Mouse (Mus musculus) kidney, embryonic 16.5 days (tissue): ENCODE measurements around the gene Fstl1. TPM values are rescaled to one million over a fixed set of nuclear protein-coding genes. Genes with fewer than 3 reads are reported as not detected.

Source experiments
- ATAC-seq: fragments of 200-750 bp; cut with Nextera tagmentation; 2 replicates; pipeline ENCODE4 v1.8.0; 2017; ENCODE audit warnings: moderate TSS enrichment; ENCODE audit not compliant: low FRiP score, low TSS enrichment
- H3K27ac ChIP-seq: fragments of 300-500 bp; sonication (generic); 2 replicates; pipeline ENCODE4 v1.5.1; 2014; ENCODE audit warnings: low read length
- H3K27me3 ChIP-seq: fragments of 300-500 bp; sonication (generic); 2 replicates; pipeline ENCODE4 v1.6.1; 2014; ENCODE audit warnings: low read length, control low read depth, mixed read lengths; ENCODE audit not compliant: insufficient read depth
- H3K36me3 ChIP-seq: fragments of 300-500 bp; sonication (generic); 2 replicates; pipeline ENCODE4 v1.6.1; 2014; ENCODE audit warnings: low read length, control low read depth, mixed read lengths; ENCODE audit not compliant: insufficient read depth
- H3K4me1 ChIP-seq: fragments of 300-500 bp; sonication (generic); 2 replicates; pipeline ENCODE4 v1.6.1; 2014; ENCODE audit warnings: low read length, control low read depth, mixed read lengths; ENCODE audit not compliant: insufficient read depth
- H3K4me2 ChIP-seq: fragments of 300-500 bp; sonication (generic); replicated peaks from 2 replicates; pipeline ENCODE4 v1.6.1; 2014; ENCODE audit warnings: low read depth, low read length
- H3K4me3 ChIP-seq: fragments of 300-500 bp; sonication (generic); 2 replicates; pipeline ENCODE4 v1.5.1; 2014; ENCODE audit warnings: mild to moderate bottlenecking, low read length
- H3K9ac ChIP-seq: fragments of 300-500 bp; sonication (generic); replicated peaks from 2 replicates; pipeline ENCODE4 v1.6.1; 2014; ENCODE audit warnings: low read length
- H3K9me3 ChIP-seq: fragments of 300-500 bp; sonication (generic); 2 replicates; pipeline ENCODE4 v1.6.1; 2016; ENCODE audit warnings: low read length, control low read depth
- WGBS: fragments of 180-500 bp; shearing (Covaris S2); extraction: QIAGEN DNeasy Blood & Tissue Kit; methylation state at CpG from one replicate; pipeline ENCODE4 v1.1.7; 2014; 5-methylcytosine and 5-hydroxymethylcytosine counted together
- polyA plus RNA-seq: library from polyadenylated mRNA; unstranded; fragments of >200 nt; fragmentation: Nextera tagmentation; extraction: Ambion mirVana; gene quantifications from 2 replicates; pipeline ENCODE4 v1.2.1, GENCODE M21; 2015

Fstl1 gene
- polyA plus RNA-seq, 1 experiment from 2014 or later, result 680 TPM

GRCm38 (mm10) chr16:37753809-37754208 lies 22.9 kb upstream of the Fstl1 start:
- Histone ChIP-seq H3K4me2 (no peak overlapping the region), H3K27me3 (no peaks in the 10 kb centered on the region), H3K4me3 (no peak overlapping the region), H3K27ac (peak overlapping the region; percentile 68; the same call in 1 of the 2 replicates), H3K4me1 (0 out of 2 replicates have a peak, but pooled peaks cover 7% of the 10 kb centered on the region), H3K9me3 (no peaks in the 10 kb centered on the region), H3K9ac (no peak overlapping the region), H3K36me3 (no peaks in the 10 kb centered on the region)
- ATAC-seq, result 0 out of 2 replicates have a peak, but pooled peaks have one; percentile 27
- WGBS, result 100% methylated on average over 1 of the region's 1 CpGs

GRCm38 (mm10) chr16:37754483-37754882 lies 22.2 kb upstream of the Fstl1 start:
- Histone ChIP-seq H3K27ac (peak overlapping the region; percentile 68; the same call in 1 of the 2 replicates), H3K27me3 (no peaks in the 10 kb centered on the region), H3K9ac (no peak overlapping the region), H3K36me3 (no peaks in the 10 kb centered on the region), H3K4me3 (no peak overlapping the region), H3K4me2 (no peak overlapping the region), H3K4me1 (0 out of 2 replicates have a peak, but pooled peaks cover 7% of the 10 kb centered on the region), H3K9me3 (no peaks in the 10 kb centered on the region)
- ATAC-seq, result no peak
- 59% methylated on average over 4 of the region's 4 CpGs for WGBS

- Histone ChIP-seq H3K4me1 (0 out of 2 replicates have a peak, but pooled peaks cover 7% of the 10 kb centered on the region), H3K4me2 (no peak overlapping the region), H3K36me3 (no peaks in the 10 kb centered on the region), H3K27ac (no peak overlapping the region), H3K9ac (no peak overlapping the region), H3K9me3 (no peaks in the 10 kb centered on the region), H3K27me3 (no peaks in the 10 kb centered on the region), H3K4me3 (no peak overlapping the region)
- WGBS, result 79% methylated on average over 2 of the region's 2 CpGs
- no peak for ATAC-seq
Measured at GRCm38 (mm10) chr16:37757223-37757622, 19.4 kb upstream of the Fstl1 start.

GRCm38 (mm10) chr16:37763797-37764196 lies 12.9 kb upstream of the Fstl1 start:
- Histone ChIP-seq H3K9me3 (no peaks in the 10 kb centered on the region), H3K36me3 (no peaks in the 10 kb centered on the region), H3K4me3 (no peak overlapping the region), H3K27ac (no peak overlapping the region), H3K4me2 (no peak overlapping the region), H3K27me3 (no peaks in the 10 kb centered on the region), H3K9ac (no peak overlapping the region), H3K4me1 (no peaks in the 10 kb centered on the region)
- ATAC-seq, result no peak
- 50% methylated on average over 5 of the region's 5 CpGs for WGBS

GRCm38 (mm10) chr16:37776166-37776859 lies 360 bp upstream of the Fstl1 start:
- H3K4me3 ChIP-seq, result peak overlapping the region; percentile 81
- no peaks in the 10 kb centered on the region for H3K9me3 ChIP-seq
- peak overlapping the region; percentile 90 for H3K9ac ChIP-seq
- peaks cover 36% of the 10 kb centered on the region for H3K4me1 ChIP-seq
- H3K36me3 ChIP-seq, result peaks cover 3% of the 10 kb centered on the region
- ATAC-seq, result peak; percentile 47
- H3K4me2 ChIP-seq, result peak overlapping the region; percentile 68
- no peaks in the 10 kb centered on the region for H3K27me3 ChIP-seq
- peak overlapping the region; percentile 93; the same call in 1 of the 2 replicates for H3K27ac ChIP-seq
- 30% methylated on average over 14 of the region's 14 CpGs for WGBS

GRCm38 (mm10) chr16:37777796-37778475 lies 1.3 kb downstream of the Fstl1 start:
- WGBS, result 7% methylated on average over 4 of the region's 4 CpGs
- H3K27ac ChIP-seq, result peak overlapping the region; percentile 93
- peaks cover 37% of the 10 kb centered on the region for H3K4me1 ChIP-seq
- H3K4me2 ChIP-seq, result peak overlapping the region; percentile 68
- H3K27me3 ChIP-seq, result no peaks in the 10 kb centered on the region
- peak overlapping the region; percentile 81 for H3K4me3 ChIP-seq
- H3K36me3 ChIP-seq, result peaks cover 7% of the 10 kb centered on the region
- no peaks in the 10 kb centered on the region for H3K9me3 ChIP-seq
- 0 out of 2 replicates have a peak, but pooled peaks have one; percentile 32 for ATAC-seq
- peak overlapping the region; percentile 90 for H3K9ac ChIP-seq

GRCm38 (mm10) chr16:37778529-37778928 lies 1.9 kb downstream of the Fstl1 start:
- peak overlapping the region; percentile 93 for H3K27ac ChIP-seq
- H3K27me3 ChIP-seq, result no peaks in the 10 kb centered on the region
- H3K9me3 ChIP-seq, result no peaks in the 10 kb centered on the region
- 17% methylated on average over 5 of the region's 5 CpGs for WGBS
- H3K36me3 ChIP-seq, result peaks cover 11% of the 10 kb centered on the region
- peak overlapping the region; percentile 68 for H3K4me2 ChIP-seq
- H3K4me3 ChIP-seq, result peak overlapping the region; percentile 81
- peaks cover 37% of the 10 kb centered on the region for H3K4me1 ChIP-seq
- H3K9ac ChIP-seq, result peak overlapping the region; percentile 90
- no peak for ATAC-seq

GRCm38 (mm10) chr16:37779651-37780280 lies 3.1 kb downstream of the Fstl1 start:
- Histone ChIP-seq H3K36me3 (peaks cover 20% of the 10 kb centered on the region), H3K4me2 (peak overlapping the region; percentile 68), H3K4me3 (peak overlapping the region; percentile 81), H3K9me3 (no peaks in the 10 kb centered on the region), H3K27ac (peak overlapping the region; percentile 93), H3K27me3 (no peaks in the 10 kb centered on the region), H3K9ac (peak overlapping the region; percentile 50), H3K4me1 (peaks cover 47% of the 10 kb centered on the region)
- ATAC-seq, result peak; percentile 4; the same call in 1 of the 2 replicates
- 37% methylated on average over 7 of the region's 7 CpGs for WGBS

- Histone ChIP-seq H3K9me3 (no peaks in the 10 kb centered on the region), H3K27ac (peak overlapping the region; percentile 74), H3K4me3 (peak overlapping the region; percentile 28), H3K4me1 (peaks cover 52% of the 10 kb centered on the region), H3K27me3 (no peaks in the 10 kb centered on the region), H3K4me2 (peak overlapping the region; percentile 50), H3K36me3 (peaks cover 22% of the 10 kb centered on the region), H3K9ac (peak overlapping the region; percentile 45)
- WGBS, result 21% methylated on average over 1 of the region's 1 CpGs
- ATAC-seq, result no peak
Measured at GRCm38 (mm10) chr16:37780386-37780785, 3.7 kb downstream of the Fstl1 start.
